Mouse (Mus musculus) E14TG2a.4 (cell line): ENCODE results near the gene Oxa1l.

Experiments used
- CTCF ChIP-seq: conservative IDR thresholded peaks from 2 replicates; pipeline ENCODE4 v1.5.1; 2014; ENCODE audit warnings: low read length
- POU5F1 ChIP-seq: IDR thresholded peaks from 2 replicates; pipeline ENCODE4 v1.6.1; 2014; ENCODE audit warnings: low read length, borderline replicate concordance

- TF ChIP-seq CTCF, result no peak
- no peak for TF ChIP-seq POU5F1
Observed at GRCm38 (mm10) chr14:54397872-54398527, 37.4 kb downstream of the Oxa1l start.
